Mouse (Mus musculus): ENCODE data around the gene Pex6. TPM values are rescaled to one million over a fixed set of nuclear protein-coding genes. Genes with fewer than 3 reads are reported as not detected.

Pex6 gene
- polyA plus RNA-seq, 1 experiment, result 43.4 TPM

DNA sequence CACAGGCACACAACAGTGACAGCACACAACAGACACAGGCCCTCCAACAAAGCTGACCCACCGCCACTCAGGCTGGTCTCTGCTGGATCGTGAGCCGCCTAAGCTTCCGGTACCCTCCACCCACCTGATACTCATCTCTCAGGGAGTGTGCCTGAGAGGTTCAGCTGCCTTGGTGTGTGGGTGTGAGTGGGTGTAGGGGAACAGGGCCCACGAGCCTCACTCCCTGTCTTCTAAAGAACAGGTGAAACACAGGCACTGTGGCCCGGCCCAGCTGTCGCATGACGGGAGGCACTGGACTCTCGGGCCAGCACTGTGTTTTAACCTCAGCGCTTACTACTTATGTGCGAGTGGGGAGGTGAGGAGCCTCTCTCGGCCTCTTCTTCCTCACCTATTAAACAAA, 9.2 kb upstream of the Pex6 start:
- H3K27ac ChIP-seq (ENCODE audit: control insufficient read depth, insufficient read depth, low read depth, low read length), result no peak overlapping the region
- H3K4me3 ChIP-seq (ENCODE audit: control insufficient read depth, low read depth, low read length), result no peak overlapping the region
- TF ChIP-seq CTCF (IDR thresholded peaks at IDR 0.05; ENCODE audit: control insufficient read depth, insufficient read depth, insufficient replicate concordance, low read depth, low read length), result no peak
- TF ChIP-seq POLR2A (IDR thresholded peaks at IDR 0.05; ENCODE audit: control insufficient read depth, low read depth, low read length), result no peak
- H3K36me3 ChIP-seq (ENCODE audit: control insufficient read depth, insufficient read depth, low read length), result no peaks in the 10 kb centered on the region
- H3K4me1 ChIP-seq (ENCODE audit: control insufficient read depth, insufficient read depth, low read length), result peaks cover 11% of the 10 kb centered on the region
- H3K27me3 ChIP-seq (ENCODE audit: control insufficient read depth, insufficient read depth, low read length), result no peaks in the 10 kb centered on the region

DNA sequence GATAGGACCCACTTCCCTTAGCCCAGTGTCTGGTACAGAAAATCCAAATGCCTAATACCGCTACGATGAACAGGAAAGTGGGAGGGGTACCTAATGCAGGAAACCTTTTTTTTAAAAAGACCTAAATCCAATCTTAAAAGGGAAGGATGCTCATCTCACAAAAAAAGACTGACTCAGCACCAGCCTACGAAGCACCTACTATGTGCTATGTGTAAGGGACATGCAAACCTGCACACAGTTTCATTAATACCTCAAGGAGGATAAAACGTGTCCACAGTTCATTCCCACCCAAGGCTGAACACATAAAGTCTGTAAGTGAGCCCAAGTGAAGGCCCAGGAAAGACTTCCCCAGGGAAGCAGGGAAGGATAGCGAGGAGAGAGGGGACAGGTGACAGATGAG, 8.8 kb upstream of the Pex6 start:
- Histone ChIP-seq H3K36me3 (ENCODE audit: control insufficient read depth, insufficient read depth, low read length) (no peaks in the 10 kb centered on the region), H3K27ac (ENCODE audit: control insufficient read depth, insufficient read depth, low read depth, low read length) (no peak overlapping the region), H3K27me3 (ENCODE audit: control insufficient read depth, insufficient read depth, low read length) (no peaks in the 10 kb centered on the region), H3K4me3 (ENCODE audit: control insufficient read depth, low read depth, low read length) (no peak overlapping the region), H3K4me1 (ENCODE audit: control insufficient read depth, insufficient read depth, low read length) (peaks cover 11% of the 10 kb centered on the region)
- TF ChIP-seq POLR2A (IDR thresholded peaks at IDR 0.05; ENCODE audit: control insufficient read depth, low read depth, low read length) (no peak), CTCF (IDR thresholded peaks at IDR 0.05; ENCODE audit: control insufficient read depth, insufficient read depth, insufficient replicate concordance, low read depth, low read length) (no peak)

DNA sequence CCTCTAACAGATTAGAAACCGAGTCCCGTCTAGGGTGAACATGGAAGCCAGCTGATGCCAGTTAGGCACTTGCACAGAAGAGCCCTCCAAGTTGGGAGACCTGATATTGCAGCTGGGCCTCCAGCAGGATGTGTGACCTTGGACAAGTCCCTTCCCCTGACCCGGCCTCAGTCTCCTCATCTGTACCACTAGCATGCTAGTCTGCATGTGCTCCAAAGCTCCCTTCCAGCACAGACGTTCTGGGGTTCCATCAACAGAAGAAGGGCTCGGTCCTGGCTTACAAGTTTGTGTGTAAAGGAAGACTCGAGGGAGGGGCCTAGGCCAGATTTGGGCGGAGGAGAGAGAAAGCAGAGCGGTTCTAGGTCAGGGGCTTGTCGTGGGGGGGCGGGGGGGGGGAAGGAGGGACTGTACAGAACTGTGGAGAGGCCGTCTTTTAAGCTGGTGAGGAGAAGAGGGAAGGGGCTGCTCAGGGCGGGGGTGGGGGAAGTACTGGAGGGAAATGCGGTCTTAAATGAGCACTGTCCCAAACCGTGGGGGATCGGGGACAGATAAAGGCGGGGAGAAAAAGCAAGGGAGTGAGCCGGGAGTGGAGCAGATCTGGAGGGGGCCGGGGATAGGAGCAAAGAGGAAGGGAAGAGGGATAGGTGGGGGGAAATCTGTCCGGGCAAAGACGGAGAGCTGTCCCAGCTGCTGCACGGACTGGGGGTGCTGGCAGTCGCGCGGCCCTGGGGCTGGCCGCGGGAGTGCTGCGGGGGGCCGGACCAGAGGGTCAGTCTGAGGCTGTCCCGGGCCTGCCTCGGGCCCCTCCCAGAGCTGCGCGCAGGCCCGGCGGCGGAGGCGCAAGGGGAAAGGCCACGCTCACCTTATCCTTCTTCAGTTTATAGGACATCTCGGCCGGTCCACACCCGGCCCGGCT, 7.0 kb upstream of the Pex6 start:
- no peak for TF ChIP-seq POLR2A (IDR thresholded peaks at IDR 0.05; ENCODE audit: control insufficient read depth, low read depth, low read length)
- no peak for TF ChIP-seq CTCF (IDR thresholded peaks at IDR 0.05; ENCODE audit: control insufficient read depth, insufficient read depth, insufficient replicate concordance, low read depth, low read length)
- Histone ChIP-seq H3K4me1 (ENCODE audit: control insufficient read depth, insufficient read depth, low read length) (peaks cover 11% of the 10 kb centered on the region), H3K4me3 (ENCODE audit: control insufficient read depth, low read depth, low read length) (peak overlapping the region; percentile 88), H3K27ac (ENCODE audit: control insufficient read depth, insufficient read depth, low read depth, low read length) (peak overlapping the region; percentile 1; the same call in 1 of the 2 replicates), H3K36me3 (ENCODE audit: control insufficient read depth, insufficient read depth, low read length) (no peaks in the 10 kb centered on the region), H3K27me3 (ENCODE audit: control insufficient read depth, insufficient read depth, low read length) (no peaks in the 10 kb centered on the region)

DNA sequence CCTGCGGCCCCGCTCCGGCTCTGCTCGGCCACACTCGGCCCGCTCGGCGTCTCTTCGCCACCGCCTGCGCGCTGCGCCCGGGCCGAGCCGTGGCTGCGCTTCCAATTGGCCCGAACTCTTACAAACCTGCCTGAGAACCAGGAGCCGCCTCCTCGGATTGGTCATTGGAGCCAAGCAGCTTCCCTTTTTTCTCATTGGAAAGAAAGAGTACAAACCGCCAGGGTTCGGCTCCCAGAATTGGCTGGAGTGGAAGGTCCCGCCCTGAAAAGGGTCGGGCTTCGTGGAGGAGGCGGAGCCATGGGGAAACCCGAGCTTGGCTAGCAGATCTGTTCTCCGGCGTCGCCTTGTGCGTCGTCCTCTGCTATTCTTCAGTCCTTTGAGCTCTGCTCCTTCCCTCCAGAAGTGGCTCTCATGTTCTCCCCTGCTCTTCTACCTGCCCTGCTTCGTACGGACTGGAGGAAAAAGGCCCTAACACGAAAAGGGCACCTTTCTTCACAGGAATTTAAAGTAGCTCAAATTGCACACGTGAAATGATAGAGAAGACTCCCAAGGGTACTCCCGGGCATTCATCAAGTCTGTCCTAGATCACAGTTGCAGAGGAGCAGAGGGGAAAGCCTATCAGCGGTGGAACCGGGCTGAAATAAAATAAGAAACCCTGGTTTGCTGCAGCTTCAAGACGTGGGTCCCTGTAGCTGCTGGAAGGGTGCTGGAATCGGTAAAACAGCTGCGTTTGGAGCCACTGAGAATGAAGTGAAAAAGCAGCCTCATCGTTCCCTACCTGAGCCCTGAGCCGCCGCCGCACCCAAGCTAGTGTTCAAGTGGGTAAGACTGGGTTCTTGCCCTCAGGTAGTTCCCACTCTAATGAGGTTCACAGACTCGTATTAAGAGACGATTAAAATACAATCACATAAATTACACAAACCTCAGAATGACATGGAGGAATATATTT, 6.1 kb upstream of the Pex6 start, which contains the start of gene Ppp2r5d:
Gene Ppp2r5d (minus strand): TSS at position 225 of the 949 bp plus-strand sequence.
- H3K4me1 ChIP-seq (ENCODE audit: control insufficient read depth, insufficient read depth, low read length), result peaks cover 11% of the 10 kb centered on the region
- no peaks in the 10 kb centered on the region for H3K27me3 ChIP-seq (ENCODE audit: control insufficient read depth, insufficient read depth, low read length)
- H3K4me3 ChIP-seq (ENCODE audit: control insufficient read depth, low read depth, low read length), result peak within 1 kb of the TSS; percentile 88
- TF ChIP-seq POLR2A (IDR thresholded peaks at IDR 0.05; ENCODE audit: control insufficient read depth, low read depth, low read length) (peak; percentile 60), CTCF (IDR thresholded peaks at IDR 0.05; ENCODE audit: control insufficient read depth, insufficient read depth, insufficient replicate concordance, low read depth, low read length) (no peak)
- peak within 1 kb of the TSS; percentile 9; the same call in 1 of the 2 replicates for H3K27ac ChIP-seq (ENCODE audit: control insufficient read depth, insufficient read depth, low read depth, low read length)
- no peaks in the 10 kb centered on the region for H3K36me3 ChIP-seq (ENCODE audit: control insufficient read depth, insufficient read depth, low read length)

DNA sequence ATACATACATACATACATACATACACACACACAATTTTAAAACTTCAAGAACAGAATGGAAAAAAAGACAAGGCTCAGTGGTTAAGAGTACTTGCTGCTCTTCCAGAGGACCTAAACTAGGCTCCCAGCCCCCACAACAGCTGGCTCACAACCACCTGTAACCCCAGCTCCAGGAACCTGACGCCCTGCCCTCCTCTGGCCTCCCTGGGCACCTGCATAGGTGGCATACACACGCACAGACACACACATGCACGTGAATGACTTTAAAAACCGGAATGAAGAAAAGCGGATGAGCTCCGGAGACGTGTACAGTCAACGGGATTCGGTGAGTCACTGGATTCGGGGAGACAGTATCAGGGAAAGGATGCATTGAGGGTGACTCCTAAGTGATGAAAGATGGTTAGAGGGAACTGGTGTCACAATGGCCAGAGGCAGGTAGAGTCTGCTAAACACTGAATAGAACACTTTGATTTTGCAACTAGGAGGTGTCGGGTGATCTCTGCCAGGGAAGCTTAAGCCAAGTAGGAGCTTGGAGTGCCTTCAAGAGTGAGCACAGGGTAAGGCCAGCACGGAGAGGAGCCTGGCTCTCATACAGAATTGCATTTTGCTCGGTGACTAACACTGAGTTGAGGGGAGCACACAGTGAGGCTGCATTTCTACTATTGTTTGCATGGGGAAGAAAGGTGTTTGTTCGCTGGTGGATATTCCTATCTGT, 4.7 kb upstream of the Pex6 start:
- Histone ChIP-seq H3K4me1 (ENCODE audit: control insufficient read depth, insufficient read depth, low read length) (peaks cover 14% of the 10 kb centered on the region), H3K27me3 (ENCODE audit: control insufficient read depth, insufficient read depth, low read length) (no peaks in the 10 kb centered on the region), H3K27ac (ENCODE audit: control insufficient read depth, insufficient read depth, low read depth, low read length) (no peak overlapping the region), H3K4me3 (ENCODE audit: control insufficient read depth, low read depth, low read length) (no peak overlapping the region), H3K36me3 (ENCODE audit: control insufficient read depth, insufficient read depth, low read length) (no peaks in the 10 kb centered on the region)
- TF ChIP-seq POLR2A (IDR thresholded peaks at IDR 0.05; ENCODE audit: control insufficient read depth, low read depth, low read length) (no peak), CTCF (IDR thresholded peaks at IDR 0.05; ENCODE audit: control insufficient read depth, insufficient read depth, insufficient replicate concordance, low read depth, low read length) (no peak)

DNA sequence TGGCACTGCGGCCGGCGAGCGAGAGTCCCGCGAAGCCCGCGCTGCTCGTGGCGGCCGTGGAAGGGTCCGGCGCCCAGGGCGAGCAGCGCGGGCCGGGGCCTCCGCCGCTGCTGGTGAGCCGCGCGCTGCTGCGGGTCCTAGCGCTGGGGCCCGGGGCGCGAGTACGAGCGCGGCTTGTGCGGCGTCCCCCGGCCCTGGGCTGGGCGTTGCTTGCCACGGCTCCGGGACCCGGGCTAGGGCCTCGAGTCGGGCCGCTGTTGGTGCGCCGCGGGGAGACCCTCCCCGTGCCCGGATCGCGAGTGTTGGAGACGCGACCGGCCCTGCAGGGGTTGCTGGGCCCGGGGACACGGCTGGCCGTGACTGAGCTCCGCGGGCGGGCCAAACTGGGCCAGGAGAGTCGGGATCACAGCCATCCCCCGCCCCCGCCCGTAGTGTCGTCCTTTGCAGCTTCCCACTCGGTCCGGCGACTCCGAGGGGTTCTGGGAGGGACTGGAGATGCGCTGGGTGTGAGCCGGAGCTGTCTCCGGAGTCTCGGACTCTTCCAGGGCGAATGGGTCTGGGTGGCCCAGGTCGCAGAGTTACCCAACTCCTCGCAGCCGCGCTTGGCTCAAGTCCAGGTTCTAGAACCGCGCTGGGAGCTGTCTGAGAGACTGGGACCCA, 479 bp downstream of the Pex6 start:
- Histone ChIP-seq H3K4me3 (ENCODE audit: control insufficient read depth, low read depth, low read length) (peak overlapping the region; percentile 100), H3K27me3 (ENCODE audit: control insufficient read depth, insufficient read depth, low read length) (no peaks in the 10 kb centered on the region)

More for the DNA sequence above, 479 bp downstream of the Pex6 start:
- H3K4me1 ChIP-seq (ENCODE audit: control insufficient read depth, insufficient read depth, low read length), result peaks cover 2% of the 10 kb centered on the region
- TF ChIP-seq CTCF (IDR thresholded peaks at IDR 0.05; ENCODE audit: control insufficient read depth, insufficient read depth, insufficient replicate concordance, low read depth, low read length), result no peak
- no peak for TF ChIP-seq POLR2A (IDR thresholded peaks at IDR 0.05; ENCODE audit: control insufficient read depth, low read depth, low read length)
- H3K27ac ChIP-seq (ENCODE audit: control insufficient read depth, insufficient read depth, low read depth, low read length), result peak overlapping the region; percentile 91
- no peaks in the 10 kb centered on the region for H3K36me3 ChIP-seq (ENCODE audit: control insufficient read depth, insufficient read depth, low read length)
